Mouse (Mus musculus) liver, embryonic 12.5 days (tissue): ENCODE data around the gene Il6ra. TPM values are rescaled to one million over a fixed set of nuclear protein-coding genes. Genes with fewer than 3 reads are reported as not detected.

Experiments
- ATAC-seq: fragments of 200-750 bp; cut with Nextera tagmentation; 2 replicates; pipeline ENCODE4 v1.8.0; 2017; ENCODE audit warnings: moderate number of reproducible peaks, mild to moderate bottlenecking, moderate library complexity
- H3K27ac ChIP-seq: fragments of 300-500 bp; sonication (generic); 2 replicates; pipeline ENCODE4 v1.5.1; 2016; ENCODE audit warnings: mild to moderate bottlenecking
- H3K27me3 ChIP-seq: fragments of 300-500 bp; sonication (generic); replicated peaks from 2 replicates; pipeline ENCODE4 v1.6.1; 2016; ENCODE audit warnings: mild to moderate bottlenecking, moderate library complexity
- H3K36me3 ChIP-seq: fragments of 300-500 bp; sonication (generic); 2 replicates; pipeline ENCODE4 v1.6.1; 2016; ENCODE audit warnings: mild to moderate bottlenecking, moderate library complexity
- H3K4me1 ChIP-seq: fragments of 300-500 bp; sonication (generic); 2 replicates; pipeline ENCODE4 v1.6.1; 2016
- H3K4me2 ChIP-seq: fragments of 300-500 bp; sonication (generic); 2 replicates; pipeline ENCODE4 v1.6.1; 2016; ENCODE audit warnings: mild to moderate bottlenecking, moderate library complexity
- H3K4me3 ChIP-seq: fragments of 300-500 bp; sonication (generic); 2 replicates; pipeline ENCODE4 v1.5.1; 2016; ENCODE audit warnings: mild to moderate bottlenecking, moderate library complexity
- H3K9ac ChIP-seq: fragments of 300-500 bp; sonication (generic); 2 replicates; pipeline ENCODE4 v1.6.1; 2016; ENCODE audit warnings: mild to moderate bottlenecking, moderate library complexity
- H3K9me3 ChIP-seq: fragments of 300-500 bp; sonication (generic); replicated peaks from 2 replicates; pipeline ENCODE4 v1.6.1; 2016; ENCODE audit warnings: mild to moderate bottlenecking, moderate library complexity
- WGBS: fragments of 180-500 bp; shearing (Covaris S2); methylation state at CpG from one replicate; pipeline ENCODE4 v1.1.7; 2016; ENCODE audit not compliant: insufficient replicate concordance; 5-methylcytosine and 5-hydroxymethylcytosine counted together
- polyA plus RNA-seq: library from polyadenylated mRNA; unstranded; fragments of >200 nt; fragmentation: Nextera tagmentation; extraction: Ambion mirVana; gene quantifications from 2 replicates; pipeline ENCODE4 v1.2.1, GENCODE M21; 2016

Gene Il6ra
- polyA plus RNA-seq, 1 experiment from 2014 or later: 1.9 TPM

- H3K36me3 ChIP-seq: no peaks in the 10 kb centered on the region
- ATAC-seq: peak; percentile 55
- no peaks in the 10 kb centered on the region for H3K9me3 ChIP-seq
- H3K9ac ChIP-seq: peak overlapping the region; percentile 24
- H3K4me3 ChIP-seq: no peak overlapping the region
- H3K27ac ChIP-seq: peak overlapping the region; percentile 49
- H3K4me1 ChIP-seq: peaks cover 79% of the 10 kb centered on the region
- 28% methylated on average over 4 of the region's 4 CpGs for WGBS
- no peaks in the 10 kb centered on the region for H3K27me3 ChIP-seq
- peak overlapping the region; percentile 4 for H3K4me2 ChIP-seq
These were observed 29.4 kb downstream of the Il6ra start for GRCm38 (mm10) chr3:89883582-89884041.

DNA sequence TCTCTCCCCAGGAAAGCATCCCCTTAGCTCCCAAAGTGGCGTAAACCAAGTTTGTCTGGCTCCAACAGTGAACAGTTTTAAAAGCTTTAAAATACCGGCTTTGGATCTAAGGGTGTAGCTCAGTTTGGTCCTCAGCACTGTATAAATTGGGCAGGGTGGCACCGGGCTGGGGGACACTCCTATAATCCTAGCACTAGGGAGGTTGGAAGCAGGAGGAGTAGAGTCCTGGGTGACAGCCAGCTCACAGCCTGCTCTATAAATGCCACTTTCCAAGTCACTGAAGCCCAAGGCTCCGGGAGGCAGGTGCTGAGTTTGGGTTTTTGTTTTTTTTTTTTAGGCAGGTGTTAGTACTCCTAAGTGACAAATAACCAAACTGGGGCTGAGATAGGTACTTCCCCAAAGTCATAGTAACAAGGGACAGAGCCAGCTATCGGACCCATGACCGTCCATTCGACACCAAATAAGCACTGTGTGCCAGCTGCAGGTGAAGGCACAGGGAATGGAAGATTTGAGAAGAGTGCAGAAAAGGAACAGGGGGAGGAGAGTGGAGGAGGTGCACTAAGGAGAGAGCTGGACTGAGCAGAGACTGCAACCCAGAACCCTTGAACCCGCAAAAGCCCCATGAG, 30.3 kb downstream of the Il6ra start:
- ATAC-seq: no peak
- 77% methylated on average over 8 of the region's 8 CpGs for WGBS
- 0 out of 2 replicates have a peak, but pooled peaks cover 6% of the 10 kb centered on the region for H3K27me3 ChIP-seq
- H3K9ac ChIP-seq: no peak overlapping the region
- H3K4me2 ChIP-seq: no peak overlapping the region
- no peaks in the 10 kb centered on the region for H3K9me3 ChIP-seq
- H3K4me1 ChIP-seq: peaks cover 79% of the 10 kb centered on the region
- H3K27ac ChIP-seq: peak overlapping the region; percentile 49
- no peak overlapping the region for H3K4me3 ChIP-seq
- no peaks in the 10 kb centered on the region for H3K36me3 ChIP-seq

DNA sequence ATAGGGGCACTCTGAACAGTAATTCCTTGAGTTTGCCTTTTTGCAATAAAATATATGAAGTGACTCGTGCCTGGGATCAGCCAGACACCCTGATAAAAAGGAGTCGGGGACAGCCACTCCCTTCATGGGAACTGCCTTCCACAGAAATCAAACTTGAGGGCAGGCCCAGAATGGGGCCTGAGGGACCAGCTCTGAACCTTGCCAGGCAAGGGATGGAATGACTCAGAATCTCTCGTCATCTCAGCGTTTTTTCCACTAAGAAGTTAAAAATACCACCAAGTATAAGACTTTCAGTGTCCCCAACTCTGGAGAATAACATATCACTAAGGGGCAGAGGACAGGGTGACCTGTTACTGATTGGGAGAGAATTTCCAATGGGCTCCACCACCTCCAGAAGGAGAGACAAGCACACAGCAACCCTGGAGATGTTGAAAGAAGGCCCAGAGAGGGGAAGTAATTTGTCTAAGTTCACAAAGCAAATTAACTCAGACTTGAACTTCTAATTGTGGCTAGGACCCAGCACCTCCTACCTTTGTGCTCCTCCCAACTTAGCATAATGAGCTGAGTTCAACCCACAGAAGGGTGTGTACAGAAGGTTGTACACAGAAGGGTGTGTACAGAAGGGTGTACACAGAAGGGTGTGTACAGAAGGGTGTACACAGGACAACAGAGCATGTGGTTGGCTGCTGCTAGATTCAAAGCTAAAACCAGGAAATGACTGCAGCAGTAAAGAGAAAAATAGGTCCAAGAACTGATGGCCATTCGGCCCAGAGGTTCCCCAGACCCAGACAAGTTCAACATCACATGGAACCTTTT, 32.8 kb downstream of the Il6ra start:
- Histone ChIP-seq H3K4me2 (peak overlapping the region; percentile 44), H3K9ac (peak overlapping the region; percentile 40; the same call in 1 of the 2 replicates), H3K27ac (peak overlapping the region; percentile 95), H3K36me3 (no peaks in the 10 kb centered on the region), H3K4me1 (peaks cover 81% of the 10 kb centered on the region), H3K27me3 (0 out of 2 replicates have a peak, but pooled peaks cover 6% of the 10 kb centered on the region), H3K9me3 (no peaks in the 10 kb centered on the region), H3K4me3 (no peak overlapping the region)
- ATAC-seq: peak; percentile 90
- 36% methylated on average over 5 of the region's 5 CpGs for WGBS

- Histone ChIP-seq H3K4me2 (no peak overlapping the region), H3K4me1 (peaks cover 85% of the 10 kb centered on the region), H3K9me3 (no peaks in the 10 kb centered on the region), H3K27ac (peak overlapping the region; percentile 95; the same call in 1 of the 2 replicates), H3K36me3 (no peaks in the 10 kb centered on the region), H3K9ac (no peak overlapping the region), H3K27me3 (0 out of 2 replicates have a peak, but pooled peaks cover 6% of the 10 kb centered on the region), H3K4me3 (no peak overlapping the region)
- WGBS: 67% methylated on average over 3 of the region's 3 CpGs
- ATAC-seq: no peak
These were observed 33.7 kb downstream of the Il6ra start for GRCm38 (mm10) chr3:89879326-89879725.

GRCm38 (mm10) chr3:89878456-89878855, 34.5 kb downstream of the Il6ra start:
- H3K4me1 ChIP-seq: peaks cover 85% of the 10 kb centered on the region
- H3K4me2 ChIP-seq: no peak overlapping the region
- H3K27ac ChIP-seq: peak overlapping the region; percentile 95; the same call in 1 of the 2 replicates
- no peak for ATAC-seq
- no peaks in the 10 kb centered on the region for H3K36me3 ChIP-seq
- H3K27me3 ChIP-seq: 0 out of 2 replicates have a peak, but pooled peaks cover 6% of the 10 kb centered on the region
- no peak overlapping the region for H3K4me3 ChIP-seq
- H3K9me3 ChIP-seq: no peaks in the 10 kb centered on the region
- no peak overlapping the region for H3K9ac ChIP-seq
- WGBS: 42% methylated on average over 3 of the region's 3 CpGs

DNA sequence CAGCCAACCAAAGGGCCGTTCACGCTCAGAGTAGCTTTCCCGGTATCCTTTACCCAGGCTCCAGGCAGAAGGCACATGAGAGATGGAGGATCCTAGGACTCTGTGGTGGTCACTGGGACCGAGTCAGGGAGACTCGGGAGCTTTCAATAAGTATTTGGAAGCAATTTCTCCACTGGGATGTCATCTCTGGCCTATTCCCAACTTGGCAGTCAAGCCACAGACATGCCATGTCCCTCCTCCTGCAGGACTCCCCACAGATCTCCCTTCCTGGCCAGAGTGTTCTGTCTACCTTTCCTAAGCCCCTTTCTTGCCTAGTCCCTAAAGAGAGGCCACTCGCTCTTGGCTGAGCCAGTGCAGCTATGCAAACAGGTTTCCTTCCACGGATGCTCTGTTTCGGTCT, 35.9 kb downstream of the Il6ra start:
- 0 out of 2 replicates have a peak overlapping the region, but pooled peaks have one; percentile 22 for H3K27ac ChIP-seq

GRCm38 (mm10) chr3:89876469-89876868, 36.5 kb downstream of the Il6ra start:
- peaks cover 86% of the 10 kb centered on the region for H3K4me1 ChIP-seq
- H3K27ac ChIP-seq: peak overlapping the region; percentile 22

More for the DNA sequence above, 35.9 kb downstream of the Il6ra start:
- Histone ChIP-seq H3K9ac (no peak overlapping the region), H3K27me3 (0 out of 2 replicates have a peak, but pooled peaks cover 6% of the 10 kb centered on the region), H3K4me1 (peaks cover 83% of the 10 kb centered on the region), H3K36me3 (peaks cover 6% of the 10 kb centered on the region), H3K4me3 (no peak overlapping the region), H3K4me2 (no peak overlapping the region), H3K9me3 (peaks cover 6% of the 10 kb centered on the region; the same call in 1 of the 2 replicates)
- 83% methylated on average over 8 of the region's 8 CpGs for WGBS
- no peak for ATAC-seq

DNA sequence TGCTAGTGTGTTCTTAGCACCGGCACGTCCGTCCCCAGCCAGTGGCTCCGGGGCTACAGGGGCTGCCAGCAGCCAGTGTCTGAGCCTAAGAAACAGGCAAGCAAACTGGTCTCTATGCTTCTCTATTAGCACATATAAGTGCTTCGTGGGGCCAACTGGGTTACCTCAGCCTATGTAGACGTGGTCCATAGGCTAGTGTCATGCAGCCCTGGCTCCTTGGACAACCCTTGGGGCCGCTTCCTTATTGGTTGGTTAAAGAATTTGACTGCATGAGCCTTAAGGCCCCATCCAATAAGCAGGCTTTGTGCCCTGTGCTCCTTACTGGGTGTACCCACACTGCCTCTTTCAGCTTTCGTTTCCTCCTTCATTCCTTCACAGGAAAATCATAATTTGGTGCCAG, 37.2 kb downstream of the Il6ra start:
- Histone ChIP-seq H3K36me3 (peaks cover 6% of the 10 kb centered on the region), H3K27ac (peak overlapping the region; percentile 31; the same call in 1 of the 2 replicates), H3K4me2 (no peak overlapping the region), H3K4me1 (peaks cover 86% of the 10 kb centered on the region), H3K9me3 (peaks cover 6% of the 10 kb centered on the region; the same call in 1 of the 2 replicates), H3K27me3 (0 out of 2 replicates have a peak, but pooled peaks cover 6% of the 10 kb centered on the region), H3K9ac (no peak overlapping the region), H3K4me3 (no peak overlapping the region)
- no peak for ATAC-seq
- WGBS: 81% methylated on average over 8 of the region's 8 CpGs

More at GRCm38 (mm10) chr3:89876469-89876868, 36.5 kb downstream of the Il6ra start:
- ATAC-seq: no peak
- Histone ChIP-seq H3K9me3 (peaks cover 6% of the 10 kb centered on the region; the same call in 1 of the 2 replicates), H3K4me3 (no peak overlapping the region), H3K9ac (no peak overlapping the region), H3K4me2 (no peak overlapping the region), H3K27me3 (0 out of 2 replicates have a peak, but pooled peaks cover 6% of the 10 kb centered on the region), H3K36me3 (peaks cover 6% of the 10 kb centered on the region)
- 64% methylated on average over 4 of the region's 4 CpGs for WGBS

DNA sequence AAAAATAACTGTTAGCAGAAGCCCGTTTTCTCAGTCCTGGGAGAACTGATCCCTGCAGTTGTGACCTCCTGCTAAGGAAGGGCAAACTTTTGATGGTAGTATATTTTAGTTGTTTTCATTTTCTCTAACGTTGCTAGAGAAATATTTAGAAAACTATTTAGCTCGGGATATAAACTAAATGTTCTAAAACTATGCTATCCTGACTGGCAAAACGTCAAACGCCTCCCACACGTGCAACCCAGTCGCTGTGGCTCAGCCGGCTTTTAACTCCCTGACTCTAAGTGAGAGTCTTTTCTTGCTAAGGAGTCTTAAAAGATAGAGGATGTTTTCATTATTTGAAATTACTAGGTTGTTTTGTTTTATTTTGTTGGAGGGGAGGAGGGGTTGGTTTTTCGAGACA, 38.0 kb downstream of the Il6ra start:
- WGBS: 75% methylated on average over 9 of the region's 9 CpGs
- no peak overlapping the region for H3K4me3 ChIP-seq
- no peak overlapping the region for H3K9ac ChIP-seq
- H3K27me3 ChIP-seq: 0 out of 2 replicates have a peak, but pooled peaks cover 6% of the 10 kb centered on the region
- no peak for ATAC-seq
- H3K4me2 ChIP-seq: no peak overlapping the region
- H3K9me3 ChIP-seq: peaks cover 6% of the 10 kb centered on the region; the same call in 1 of the 2 replicates
- peaks cover 6% of the 10 kb centered on the region for H3K36me3 ChIP-seq
- H3K27ac ChIP-seq: no peak overlapping the region
- H3K4me1 ChIP-seq: peaks cover 86% of the 10 kb centered on the region

DNA sequence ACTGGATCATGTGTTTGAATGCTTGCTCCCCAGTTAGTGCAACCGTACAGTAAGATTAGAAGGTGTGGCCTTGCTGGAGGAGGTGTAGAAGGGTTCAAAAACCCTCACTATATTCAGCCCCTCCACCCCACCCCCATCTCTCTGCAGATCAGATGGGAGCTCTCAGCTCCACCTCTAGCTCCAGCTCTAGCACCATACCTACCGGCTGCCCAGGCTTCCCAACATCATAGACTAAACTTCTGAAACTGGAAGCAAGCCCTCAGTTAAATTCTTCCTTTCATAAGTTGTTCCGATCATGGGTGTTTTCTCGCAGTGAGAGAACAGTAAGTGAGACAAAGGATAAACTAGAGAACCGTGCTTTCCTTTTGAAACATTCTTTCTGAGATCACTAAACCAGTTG, 38.9 kb downstream of the Il6ra start:
- Histone ChIP-seq H3K27ac (peak overlapping the region; percentile 64; the same call in 1 of the 2 replicates), H3K4me1 (peaks cover 86% of the 10 kb centered on the region), H3K27me3 (0 out of 2 replicates have a peak, but pooled peaks cover 6% of the 10 kb centered on the region), H3K9ac (no peak overlapping the region; the same call in 1 of the 2 replicates), H3K9me3 (peaks cover 6% of the 10 kb centered on the region; the same call in 1 of the 2 replicates), H3K4me3 (no peak overlapping the region), H3K4me2 (peak overlapping the region; percentile 18), H3K36me3 (peaks cover 6% of the 10 kb centered on the region)
- 71% methylated on average over 5 of the region's 5 CpGs for WGBS
- peak; percentile 3; the same call in 1 of the 2 replicates for ATAC-seq

GRCm38 (mm10) chr3:89872684-89873083, 40.3 kb downstream of the Il6ra start:
- Histone ChIP-seq H3K9ac (peak overlapping the region; percentile 40; the same call in 1 of the 2 replicates), H3K27ac (peak overlapping the region; percentile 97), H3K4me3 (peak overlapping the region; percentile 18; the same call in 1 of the 2 replicates), H3K9me3 (peaks cover 6% of the 10 kb centered on the region; the same call in 1 of the 2 replicates), H3K4me2 (peak overlapping the region; percentile 63), H3K36me3 (peaks cover 6% of the 10 kb centered on the region), H3K4me1 (peaks cover 81% of the 10 kb centered on the region), H3K27me3 (peaks cover 4% of the 10 kb centered on the region; the same call in 1 of the 2 replicates)
- 80% methylated on average over 6 of the region's 6 CpGs for WGBS
- ATAC-seq: no peak
